Comparison of ENCODE assay signal across 8 mouse cellular contexts in genomic region chr10:22149073-22149690, GRCm38 (mm10). TPM values are rescaled to one million over a fixed set of nuclear protein-coding genes. Genes with fewer than 3 reads are reported as not detected.
DNase-seq lines count a peak whose midpoint lies in the region; ATAC-seq and TF ChIP-seq lines count a peak whose summit lies in the region.

E030030I06Rik (minus strand) TSS chr10:22149270.

- peak; percentile 30 for ATAC-seq in lung, embryonic 16.5 days (ENCODE audit: low read depth)
- ATAC-seq in Patski: peak; percentile 64
- 0 out of 2 replicates have a peak, but pooled peaks have one; percentile 9 for ATAC-seq in embryonic facial prominence, embryonic 13.5 days (ENCODE audit: insufficient number of reproducible peaks, insufficient read depth, low FRiP score, low TSS enrichment, low read depth)
- ATAC-seq in hindbrain, postnatal 0 days: 0 out of 2 replicates have a peak, but pooled peaks have one; percentile 27

- peak within 1 kb of the TSS; percentile 74 for H3K4me3 ChIP-seq in lung, embryonic 16.5 days (ENCODE audit: low read length)
- peak within 1 kb of the TSS; percentile 67 for H3K4me3 ChIP-seq in embryonic facial prominence, embryonic 13.5 days
- H3K4me3 ChIP-seq in hindbrain, postnatal 0 days (ENCODE audit: low read length): peak within 1 kb of the TSS; percentile 52
- H3K4me3 ChIP-seq in megakaryocyte, embryonic 14.5 days (replicated peaks): peak within 1 kb of the TSS; percentile 89

- CTCF ChIA-PET in Patski (lab: Charles Lee): no interaction called here

- under 1% methylated on average over 35 of the region's 37 CpGs for WGBS in lung, embryonic 16.5 days
- under 1% methylated on average over 37 of the region's 37 CpGs for WGBS in embryonic facial prominence, embryonic 13.5 days
- WGBS in hindbrain, postnatal 0 days: under 1% methylated on average over 36 of the region's 37 CpGs

- H3K27me3 ChIP-seq in lung, embryonic 16.5 days (ENCODE audit: control insufficient read depth, insufficient read depth, low read depth, low read length): peaks cover 13% of the 10 kb centered on the region
- H3K27me3 ChIP-seq in Patski: peaks cover 10% of the 10 kb centered on the region
- peaks cover 42% of the 10 kb centered on the region for H3K27me3 ChIP-seq in embryonic facial prominence, embryonic 13.5 days
- H3K27me3 ChIP-seq in hindbrain, postnatal 0 days (ENCODE audit: insufficient read depth, low read length): peaks cover 15% of the 10 kb centered on the region
- peaks cover 39% of the 10 kb centered on the region for H3K27me3 ChIP-seq in megakaryocyte, embryonic 14.5 days (replicated peaks)

- 0 out of 2 replicates have a peak, but pooled peaks cover 2% of the 10 kb centered on the region for H3K36me3 ChIP-seq in lung, embryonic 16.5 days (ENCODE audit: control insufficient read depth, insufficient read depth, low read length)
- no peaks in the 10 kb centered on the region for H3K36me3 ChIP-seq in embryonic facial prominence, embryonic 13.5 days
- no peaks in the 10 kb centered on the region for H3K36me3 ChIP-seq in hindbrain, postnatal 0 days (ENCODE audit: insufficient read depth, low read length)
- H3K36me3 ChIP-seq in megakaryocyte, embryonic 14.5 days (replicated peaks; ENCODE audit: low read length): no peaks in the 10 kb centered on the region

- H3K27ac ChIP-seq in lung, embryonic 16.5 days (ENCODE audit: low read length): peak within 1 kb of the TSS; percentile 65
- peak within 1 kb of the TSS; percentile 44; the same call in 1 of the 2 replicates for H3K27ac ChIP-seq in embryonic facial prominence, embryonic 13.5 days
- no peak within 1 kb of the TSS for H3K27ac ChIP-seq in hindbrain, postnatal 0 days

- H3K4me2 ChIP-seq in lung, embryonic 16.5 days (ENCODE audit: low read depth, low read length): peak within 1 kb of the TSS; percentile 98
- peak within 1 kb of the TSS; percentile 95 for H3K4me2 ChIP-seq in embryonic facial prominence, embryonic 13.5 days
- peak within 1 kb of the TSS; percentile 85 for H3K4me2 ChIP-seq in hindbrain, postnatal 0 days (ENCODE audit: low read depth, low read length)

- POLR2A ChIA-PET in Patski (lab: Charles Lee): interaction anchor here (0.6 kb wide), 1 partner anchor 91 kb away, joined by 3 read pairs; no protein-coding TSS in a partner anchor

- TF ChIP-seq CTCF in Patski (IDR thresholded peaks at IDR 0.05): no peak
- TF ChIP-seq CTCF in hindbrain, postnatal 0 days (IDR thresholded peaks at IDR 0.05; ENCODE audit: low read depth): no peak

- no peak for DNase-seq in lung, postnatal 10 days
- DNase-seq in Patski (ENCODE audit: low read depth, low spot score): no peak
- DNase-seq in hindbrain, postnatal 0 days (ENCODE audit: low spot score): no peak
- DNase-seq in ovary, adult 18-20 months (ENCODE audit: low spot score): no peak
- DNase-seq in layer of hippocampus, adult 18-20 months (ENCODE audit: low spot score in 2 of 2): no peak

- H3K4me1 ChIP-seq in lung, embryonic 16.5 days (replicated peaks; ENCODE audit: control insufficient read depth, insufficient read depth, low read length): peaks cover 12% of the 10 kb centered on the region
- peaks cover 18% of the 10 kb centered on the region for H3K4me1 ChIP-seq in embryonic facial prominence, embryonic 13.5 days
- no peaks in the 10 kb centered on the region for H3K4me1 ChIP-seq in hindbrain, postnatal 0 days (ENCODE audit: insufficient read depth, low read length)
- peaks cover 17% of the 10 kb centered on the region for H3K4me1 ChIP-seq in megakaryocyte, embryonic 14.5 days

- in situ Hi-C loops in Patski (cut with MboI; ENCODE audit: low pct_unique_long_range_greater_than_20kb): loop anchor here (10.0 kb wide), 1 partner anchor 74 kb away; no protein-coding TSS in a partner anchor

- no peaks in the 10 kb centered on the region for H3K9me3 ChIP-seq in lung, embryonic 16.5 days (ENCODE audit: control insufficient read depth, low read length)
- H3K9me3 ChIP-seq in embryonic facial prominence, embryonic 13.5 days: no peaks in the 10 kb centered on the region
- H3K9me3 ChIP-seq in hindbrain, postnatal 0 days (ENCODE audit: low read length): no peaks in the 10 kb centered on the region
- no peaks in the 10 kb centered on the region for H3K9me3 ChIP-seq in megakaryocyte, embryonic 14.5 days

- H3K9ac ChIP-seq in lung, embryonic 16.5 days (ENCODE audit: low read length): peak within 1 kb of the TSS; percentile 79
- peak within 1 kb of the TSS; percentile 78 for H3K9ac ChIP-seq in embryonic facial prominence, embryonic 13.5 days
- H3K9ac ChIP-seq in hindbrain, postnatal 0 days (replicated peaks; ENCODE audit: low read length): peak within 1 kb of the TSS; percentile 44; the same call in 1 of the 2 replicates

RNA-seq across cellular contexts. Expression of gene E030030I06Rik, which starts in this region (rescaled TPM):
- 24.5 and 31.4 TPM in 2 replicates for polyA plus RNA-seq in lung, embryonic 16.5 days (2015; fragmentation: Nextera tagmentation; extraction: Ambion mirVana)
- 9.3 TPM for polyA plus RNA-seq in Patski (2021)
- polyA plus RNA-seq in embryonic facial prominence, embryonic 13.5 days (2015; fragmentation: Nextera tagmentation; extraction: Ambion mirVana): 18.9 and 20.0 TPM in 2 replicates
- total RNA-seq in hindbrain, postnatal 0 days (2014; rRNA removed): 5.5 TPM in 1 of 2 replicates, not detected in the other
- polyA plus RNA-seq in hindbrain, postnatal 0 days (2015; fragmentation: Nextera tagmentation; extraction: Ambion mirVana): 2.4 and 4.2 TPM in 2 replicates
- not detected in 2 replicates for polyA plus RNA-seq in megakaryocyte, embryonic 14.5 days (2012; ENCODE audit: insufficient read depth, low replicate concordance)
- 1 to 10 TPM in 1 of 2 experiments, not detected in 1; 1.5 TPM for total RNA-seq in layer of hippocampus, adult 18-20 months (2021)

Comparison
In these comparisons a context has a peak if more than half of its experiments do, and no peak if none do; other contexts are left out.
1. ATAC-seq: peak in every context shown above with its lines; median percentile 64 in Patski; 30 in lung, embryonic 16.5 days; 27 in hindbrain, postnatal 0 days; 9 in embryonic facial prominence, embryonic 13.5 days.